Mouse (Mus musculus): Measurements from ENCODE around the gene Ppp1r3g. TPM values are rescaled to one million over a fixed set of nuclear protein-coding genes. Genes with fewer than 3 reads are reported as not detected.

Ppp1r3g gene
- 16.8 and 18.6 TPM in 2 replicates for polyA plus RNA-seq (2021; fragmentation: Nextera tagmentation)
- long read RNA-seq, experiment 1, transcript Ppp1r3g-201 (2 exons, 2,361 nt), result major isoform, 88 of 160 reads
- long read RNA-seq, experiment 1, transcript Ppp1r3g-202 (1 exons, 571 nt), result minor isoform, 57 of 160 reads
- long read RNA-seq, experiment 1, partial matches to known transcripts, result 0 of 160 reads
- long read RNA-seq, experiment 1, other reads (novel, unspliced or antisense), result 15 of 160 reads
- long read RNA-seq, experiment 2, transcript Ppp1r3g-202 (1 exons, 571 nt), result minor isoform, 9 of 36 reads
- long read RNA-seq, experiment 2, transcript Ppp1r3g-201 (2 exons, 2,361 nt), result major isoform, 15 of 36 reads
- long read RNA-seq, experiment 2, partial matches to known transcripts, result 0 of 36 reads
- long read RNA-seq, experiment 2, other reads (novel, unspliced or antisense), result 12 of 36 reads

DNA sequence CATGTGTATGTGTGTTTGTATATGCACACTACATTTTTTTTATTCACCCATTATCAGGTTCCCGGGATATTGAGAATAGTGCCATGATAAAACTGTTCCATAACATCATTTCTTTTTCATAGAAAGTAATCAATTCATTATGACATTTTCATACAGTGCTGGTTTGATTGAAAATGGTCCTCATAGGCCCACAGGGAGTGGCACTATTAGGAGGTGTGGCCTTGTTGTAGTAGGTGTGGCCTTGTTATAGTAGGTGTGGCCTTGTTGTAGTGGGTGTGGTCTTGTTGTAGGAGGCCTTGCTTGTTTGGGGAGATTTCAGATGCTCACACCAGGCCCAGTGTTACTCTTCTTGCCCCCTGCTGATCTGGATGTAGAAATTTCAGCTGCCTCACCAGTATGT, at the start of gene Ppp1r3g:
Ppp1r3g (plus strand) TSS at position 301 of the 400 bp plus-strand sequence.

Other genes starting within 250 kb of the Ppp1r3g start
- 8.0 and 10.2 TPM in 2 replicates for gene Rpp40, start 52.5 kb upstream of the Ppp1r3g start, polyA plus RNA-seq (2021; fragmentation: Nextera tagmentation)
- 48.9 and 65.7 TPM in 2 replicates for gene Fars2, start 158.6 kb downstream of the Ppp1r3g start, polyA plus RNA-seq (2021; fragmentation: Nextera tagmentation)
- 126 and 154 TPM in 2 replicates for gene Lyrm4, start 158.7 kb downstream of the Ppp1r3g start, polyA plus RNA-seq (2021; fragmentation: Nextera tagmentation)